9 mouse cellular contexts compared by ENCODE assay signal in the genomic region with DNA sequence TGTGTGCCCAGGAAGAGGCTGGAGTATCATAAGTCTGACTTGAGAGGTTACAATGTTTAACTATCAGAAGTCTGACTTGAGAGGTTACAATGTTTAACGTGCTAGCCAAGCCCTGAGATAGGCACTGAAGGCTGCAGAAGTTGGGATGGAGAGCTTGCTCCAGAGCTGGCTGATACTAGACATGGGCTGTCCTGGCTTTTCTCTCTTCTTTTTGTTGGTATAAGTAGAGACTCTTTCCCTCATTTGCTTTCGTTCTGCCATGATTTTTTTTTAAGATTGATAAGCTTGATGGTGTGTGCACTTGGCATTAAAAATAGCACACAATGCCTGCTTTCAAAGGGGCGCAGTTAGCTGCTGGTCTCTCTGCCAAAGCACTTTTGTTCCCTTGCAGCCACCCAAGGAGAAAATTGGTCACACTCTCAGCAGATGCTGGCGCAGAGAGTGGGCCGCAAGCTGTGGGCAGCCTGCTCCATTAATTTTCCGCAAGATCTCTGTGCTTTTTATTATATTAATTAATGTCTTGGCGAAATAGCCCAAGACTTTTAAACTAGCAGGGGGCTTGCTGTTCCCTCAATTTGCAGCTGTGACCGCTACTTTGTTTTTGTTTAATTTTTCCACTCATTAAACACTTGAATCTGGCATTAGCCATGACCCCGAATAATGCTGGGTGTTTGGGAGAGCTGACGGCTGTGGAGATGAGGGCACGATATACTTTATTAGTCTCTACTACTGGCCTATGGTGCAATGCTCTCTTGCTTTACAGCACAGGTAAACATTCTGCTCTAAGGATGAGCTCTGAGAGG. TPM values are rescaled to one million over a fixed set of nuclear protein-coding genes. Genes with fewer than 3 reads are reported as not detected.
A peak's percentile ranks its signal among the peaks of the same experiment; 100 is the strongest.
DNase-seq lines count a peak whose midpoint lies in the region; ATAC-seq and TF ChIP-seq lines count a peak whose summit lies in the region.
"Had no signal": no experiment of that assay in that cellular context is flagged by ENCODE, and none has a peak within 500 bp of the region (broad histone marks: within the 10 kb centered on the region; RNA-seq: fewer than 3 reads in every experiment).

No protein-coding gene starts in this region.

- H3K36me3 ChIP-seq in kidney, postnatal 0 days (ENCODE audit: insufficient read depth, low read length): no peaks in the 10 kb centered on the region
- H3K36me3 ChIP-seq in hindbrain, embryonic 13.5 days: no peaks in the 10 kb centered on the region
- no peaks in the 10 kb centered on the region for H3K36me3 ChIP-seq in neural tube, embryonic 12.5 days

- no peak overlapping the region for H3K27ac ChIP-seq in kidney, postnatal 0 days
- H3K27ac ChIP-seq in hindbrain, embryonic 13.5 days: 0 out of 2 replicates have a peak overlapping the region, but pooled peaks have one; percentile 12
- no peak overlapping the region for H3K27ac ChIP-seq in neural tube, embryonic 12.5 days

- H3K27me3 ChIP-seq in kidney, postnatal 0 days (ENCODE audit: insufficient read depth, low read length): no peaks in the 10 kb centered on the region
- peaks cover 41% of the 10 kb centered on the region for H3K27me3 ChIP-seq in hindbrain, embryonic 13.5 days
- H3K27me3 ChIP-seq in neural tube, embryonic 12.5 days (replicated peaks): peaks cover 36% of the 10 kb centered on the region

- no peaks in the 10 kb centered on the region for H3K9me3 ChIP-seq in kidney, postnatal 0 days (replicated peaks; ENCODE audit: low read length)
- H3K9me3 ChIP-seq in hindbrain, embryonic 13.5 days: no peaks in the 10 kb centered on the region
- no peaks in the 10 kb centered on the region for H3K9me3 ChIP-seq in neural tube, embryonic 12.5 days

- WGBS in kidney, postnatal 0 days: 36% methylated on average over 11 of the region's 11 CpGs
- 12% methylated on average over 11 of the region's 11 CpGs for WGBS in hindbrain, embryonic 13.5 days
- WGBS in neural tube, embryonic 12.5 days: 13% methylated on average over 11 of the region's 11 CpGs

- no peak overlapping the region for H3K4me3 ChIP-seq in kidney, postnatal 0 days (replicated peaks; ENCODE audit: low read depth, low read length)
- H3K4me3 ChIP-seq in hindbrain, embryonic 13.5 days: no peak overlapping the region
- H3K4me3 ChIP-seq in neural tube, embryonic 12.5 days: no peak overlapping the region

- H3K9ac ChIP-seq in kidney, postnatal 0 days (ENCODE audit: low read depth, low read length): no peak overlapping the region
- no peak overlapping the region for H3K9ac ChIP-seq in hindbrain, embryonic 13.5 days
- H3K9ac ChIP-seq in neural tube, embryonic 12.5 days: no peak overlapping the region

- TF ChIP-seq CTCF in kidney, postnatal 0 days (IDR thresholded peaks at IDR 0.05; ENCODE audit: low read depth): no peak

- intact Hi-C loops in left cerebral cortex, postnatal 10 days (cut with DNase I): no loop called here

- DNase-seq in kidney, postnatal 0 days (ENCODE audit: low spot score): no peak
- DNase-seq in kidney, postnatal 25 days: no peak
- peak; percentile 67 for DNase-seq in embryo, embryonic 11 days
- no peak for DNase-seq in thymus, postnatal 4 days
- no peak for DNase-seq in left cerebral cortex, postnatal 10 days (ENCODE audit: extremely low spot score in 1 of 2, low spot score in 2 of 2)
- DNase-seq in kidney, adult 18-20 months: no peak

- ATAC-seq in kidney, postnatal 0 days (replicated peaks; ENCODE audit: low FRiP score, low read depth): 0 out of 2 replicates have a peak, but pooled peaks have one; percentile 43
- ATAC-seq in hindbrain, embryonic 13.5 days (ENCODE audit: low FRiP score): peak; percentile 79
- peak; percentile 88 for ATAC-seq in neural tube, embryonic 12.5 days (ENCODE audit: low FRiP score, low read depth)

- H3K4me1 ChIP-seq in kidney, postnatal 0 days (replicated peaks; ENCODE audit: insufficient read depth, low read length): 0 out of 2 replicates have a peak, but pooled peaks cover 3% of the 10 kb centered on the region
- peaks cover 35% of the 10 kb centered on the region for H3K4me1 ChIP-seq in hindbrain, embryonic 13.5 days (replicated peaks)
- peaks cover 29% of the 10 kb centered on the region for H3K4me1 ChIP-seq in neural tube, embryonic 12.5 days

- H3K4me2 ChIP-seq in kidney, postnatal 0 days (ENCODE audit: low read length): no peak overlapping the region
- peak overlapping the region; percentile 30; the same call in 1 of the 2 replicates for H3K4me2 ChIP-seq in hindbrain, embryonic 13.5 days
- H3K4me2 ChIP-seq in neural tube, embryonic 12.5 days (replicated peaks): peak overlapping the region; percentile 22; the same call in 1 of the 2 replicates

RNA-seq across cellular contexts. Expression of a gene that starts 27.7 kb away (rescaled TPM):
- 11.1 and 11.4 TPM in 2 replicates for polyA plus RNA-seq in kidney, postnatal 0 days (2015; fragmentation: Nextera tagmentation; extraction: Ambion mirVana)
- 31.9 and 33.5 TPM in 2 replicates for polyA plus RNA-seq in hindbrain, embryonic 13.5 days (2015; fragmentation: Nextera tagmentation; extraction: Ambion mirVana)
- 18.4 and 21.1 TPM in 2 replicates for polyA plus RNA-seq in neural tube, embryonic 12.5 days (2016; fragmentation: Nextera tagmentation; extraction: Ambion mirVana)
- total RNA-seq in left cerebral cortex, postnatal 10 days (2021): 10 to 100 TPM; 37.8 to 40.5 TPM

RNA-seq across cellular contexts. Expression of a gene that starts 38.5 kb away (rescaled TPM):
- 0.13 and 0.24 TPM in 2 replicates for polyA plus RNA-seq in kidney, postnatal 0 days (2015; fragmentation: Nextera tagmentation; extraction: Ambion mirVana)
- 0.18 TPM in 1 of 2 replicates, not detected in the other for polyA plus RNA-seq in hindbrain, embryonic 13.5 days (2015; fragmentation: Nextera tagmentation; extraction: Ambion mirVana)
- polyA plus RNA-seq in neural tube, embryonic 12.5 days (2016; fragmentation: Nextera tagmentation; extraction: Ambion mirVana): not detected in 2 replicates
- 1 to 10 TPM; 1.3 to 1.9 TPM for total RNA-seq in left cerebral cortex, postnatal 10 days (2021)
- total RNA-seq: ES-E14 had no signal
